Mouse (Mus musculus): ENCODE results near the gene Trp53bp1. TPM values are rescaled to one million over a fixed set of nuclear protein-coding genes. Genes with fewer than 3 reads are reported as not detected.

Gene Trp53bp1
- polyA plus RNA-seq, 1 experiment: 61.5 TPM

DNA sequence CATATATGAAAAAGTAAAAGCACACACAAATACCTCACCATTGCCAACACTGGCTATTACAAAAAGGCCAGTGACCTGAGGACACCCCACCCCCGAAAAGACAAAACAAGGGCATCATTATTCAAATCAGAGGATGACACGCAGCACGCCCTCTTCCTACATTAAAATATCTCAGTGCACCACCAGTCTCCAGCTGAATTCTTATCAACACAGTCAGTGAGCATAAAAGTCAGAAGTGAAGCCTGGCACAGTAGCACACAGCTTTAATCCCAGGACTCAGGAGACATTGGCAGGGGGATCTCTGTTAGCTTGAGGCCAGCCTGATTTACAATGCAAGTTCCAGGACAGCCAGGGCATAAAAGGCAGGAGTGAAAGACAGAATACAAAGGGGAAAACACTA lies 64.7 kb downstream of the Trp53bp1 start:
- no peaks in the 10 kb centered on the region for H3K4me1 ChIP-seq (ENCODE audit: control insufficient read depth, insufficient read depth, low read length)
- TF ChIP-seq CTCF (IDR thresholded peaks at IDR 0.05; ENCODE audit: borderline replicate concordance, insufficient read depth, low read length): no peak
- no peak for TF ChIP-seq POLR2A (IDR thresholded peaks at IDR 0.05; ENCODE audit: low read depth, low read length)
- H3K4me3 ChIP-seq (ENCODE audit: insufficient read depth, low read length): no peak overlapping the region
- H3K27ac ChIP-seq (ENCODE audit: insufficient read depth, low read length): no peak overlapping the region

DNA sequence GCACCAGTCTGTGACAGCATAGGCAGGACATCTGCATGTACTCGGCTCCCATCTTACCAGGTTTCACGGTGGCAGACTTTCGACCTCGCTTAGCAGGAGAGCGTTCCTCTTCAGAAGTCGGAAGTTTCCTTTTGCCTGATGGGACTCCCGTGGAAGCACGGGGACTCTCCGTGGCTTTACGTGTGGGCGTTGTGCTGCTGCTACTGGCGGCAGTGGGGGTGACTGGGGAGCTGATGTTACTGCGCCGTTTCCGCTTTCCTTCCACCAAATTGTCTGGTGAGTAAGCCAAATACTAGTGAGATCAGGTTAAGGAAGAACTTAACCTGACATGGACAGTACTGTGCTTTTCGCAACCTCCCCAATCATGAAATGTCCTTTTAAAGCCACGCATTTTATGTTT lies 66.9 kb downstream of the Trp53bp1 start:
- no peaks in the 10 kb centered on the region for H3K4me1 ChIP-seq (ENCODE audit: control insufficient read depth, insufficient read depth, low read length)
- H3K27ac ChIP-seq (ENCODE audit: insufficient read depth, low read length): no peak overlapping the region
- TF ChIP-seq POLR2A (IDR thresholded peaks at IDR 0.05; ENCODE audit: low read depth, low read length) (no peak), CTCF (IDR thresholded peaks at IDR 0.05; ENCODE audit: borderline replicate concordance, insufficient read depth, low read length) (no peak)
- no peak overlapping the region for H3K4me3 ChIP-seq (ENCODE audit: insufficient read depth, low read length)

DNA sequence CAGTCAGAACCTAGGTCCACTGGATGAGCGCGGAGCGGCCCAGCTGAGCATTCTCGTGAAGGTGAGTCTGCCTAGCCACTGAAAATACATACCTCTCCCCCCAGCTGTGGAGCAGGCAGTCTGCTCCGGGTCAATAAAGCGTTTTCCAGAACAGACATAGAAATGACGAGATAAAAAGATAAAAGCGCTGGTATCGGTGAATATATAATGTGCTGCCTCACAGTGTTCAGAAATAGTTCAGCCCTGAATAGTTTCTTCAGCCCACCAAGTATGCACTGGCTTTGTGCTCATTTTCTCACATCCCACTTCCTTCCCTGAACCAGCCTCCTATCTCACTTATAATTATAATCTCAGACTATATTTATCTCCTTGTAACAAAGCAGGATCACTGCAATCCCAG lies 75.7 kb downstream of the Trp53bp1 start:
- no peak overlapping the region for H3K4me3 ChIP-seq (ENCODE audit: insufficient read depth, low read length)
- TF ChIP-seq POLR2A (IDR thresholded peaks at IDR 0.05; ENCODE audit: low read depth, low read length) (no peak), CTCF (IDR thresholded peaks at IDR 0.05; ENCODE audit: borderline replicate concordance, insufficient read depth, low read length) (no peak)
- no peak overlapping the region for H3K27ac ChIP-seq (ENCODE audit: insufficient read depth, low read length)
- H3K4me1 ChIP-seq (ENCODE audit: control insufficient read depth, insufficient read depth, low read length): no peaks in the 10 kb centered on the region

- Histone ChIP-seq H3K4me1 (ENCODE audit: control insufficient read depth, insufficient read depth, low read length) (no peaks in the 10 kb centered on the region), H3K4me3 (ENCODE audit: insufficient read depth, low read length) (no peak overlapping the region), H3K27ac (ENCODE audit: insufficient read depth, low read length) (no peak overlapping the region)
- TF ChIP-seq POLR2A (IDR thresholded peaks at IDR 0.05; ENCODE audit: low read depth, low read length) (no peak), CTCF (IDR thresholded peaks at IDR 0.05; ENCODE audit: borderline replicate concordance, insufficient read depth, low read length) (no peak)
Measured at GRCm38 (mm10) chr2:121188530-121188929, 82.7 kb downstream of the Trp53bp1 start.

DNA sequence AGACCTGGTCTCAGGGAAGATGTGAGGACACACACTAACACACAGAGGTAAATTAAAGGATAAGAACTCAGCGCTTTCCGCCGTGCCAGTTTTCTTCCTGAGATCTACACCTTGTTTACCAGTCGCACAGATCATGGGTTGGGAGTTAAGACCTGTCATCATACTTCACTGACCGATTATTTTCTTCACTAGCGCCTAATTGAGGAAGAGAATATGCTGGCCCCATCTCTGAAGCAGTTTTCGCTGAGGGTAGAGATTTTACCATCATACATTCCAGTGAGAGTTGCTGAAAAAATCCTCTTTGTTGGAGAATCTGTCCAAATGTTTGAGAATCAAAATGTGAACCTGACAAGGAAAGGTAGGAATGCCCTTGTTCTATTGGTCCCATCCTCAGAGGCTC lies 87.1 kb downstream of the Trp53bp1 start:
- Histone ChIP-seq H3K27ac (ENCODE audit: insufficient read depth, low read length) (no peak overlapping the region), H3K4me3 (ENCODE audit: insufficient read depth, low read length) (no peak overlapping the region), H3K4me1 (ENCODE audit: control insufficient read depth, insufficient read depth, low read length) (no peaks in the 10 kb centered on the region)
- no peak for TF ChIP-seq POLR2A (IDR thresholded peaks at IDR 0.05; ENCODE audit: low read depth, low read length)
- TF ChIP-seq CTCF (IDR thresholded peaks at IDR 0.05; ENCODE audit: borderline replicate concordance, insufficient read depth, low read length): no peak

DNA sequence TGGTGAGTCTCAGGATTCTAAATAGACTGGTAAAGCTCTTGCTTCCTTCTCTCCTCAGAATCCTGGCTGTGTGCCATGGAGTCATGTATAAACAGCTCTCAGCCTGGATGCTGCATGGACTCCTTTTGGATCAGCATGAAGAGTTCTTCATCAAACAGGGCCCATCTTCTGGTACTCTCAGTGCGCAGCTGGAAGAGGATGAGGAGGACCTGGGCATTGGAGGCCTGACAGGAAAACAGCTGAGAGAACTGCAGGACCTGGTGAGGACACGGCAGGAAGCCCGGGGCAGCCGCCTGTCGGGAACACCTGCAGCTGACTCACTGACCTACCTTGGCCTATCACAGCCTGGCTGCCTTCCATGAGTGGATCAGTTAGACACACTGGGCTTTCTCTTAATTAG lies 87.8 kb downstream of the Trp53bp1 start:
- Histone ChIP-seq H3K4me1 (ENCODE audit: control insufficient read depth, insufficient read depth, low read length) (no peaks in the 10 kb centered on the region), H3K27ac (ENCODE audit: insufficient read depth, low read length) (no peak overlapping the region), H3K4me3 (ENCODE audit: insufficient read depth, low read length) (no peak overlapping the region)
- TF ChIP-seq CTCF (IDR thresholded peaks at IDR 0.05; ENCODE audit: borderline replicate concordance, insufficient read depth, low read length) (no peak), POLR2A (IDR thresholded peaks at IDR 0.05; ENCODE audit: low read depth, low read length) (no peak)

DNA sequence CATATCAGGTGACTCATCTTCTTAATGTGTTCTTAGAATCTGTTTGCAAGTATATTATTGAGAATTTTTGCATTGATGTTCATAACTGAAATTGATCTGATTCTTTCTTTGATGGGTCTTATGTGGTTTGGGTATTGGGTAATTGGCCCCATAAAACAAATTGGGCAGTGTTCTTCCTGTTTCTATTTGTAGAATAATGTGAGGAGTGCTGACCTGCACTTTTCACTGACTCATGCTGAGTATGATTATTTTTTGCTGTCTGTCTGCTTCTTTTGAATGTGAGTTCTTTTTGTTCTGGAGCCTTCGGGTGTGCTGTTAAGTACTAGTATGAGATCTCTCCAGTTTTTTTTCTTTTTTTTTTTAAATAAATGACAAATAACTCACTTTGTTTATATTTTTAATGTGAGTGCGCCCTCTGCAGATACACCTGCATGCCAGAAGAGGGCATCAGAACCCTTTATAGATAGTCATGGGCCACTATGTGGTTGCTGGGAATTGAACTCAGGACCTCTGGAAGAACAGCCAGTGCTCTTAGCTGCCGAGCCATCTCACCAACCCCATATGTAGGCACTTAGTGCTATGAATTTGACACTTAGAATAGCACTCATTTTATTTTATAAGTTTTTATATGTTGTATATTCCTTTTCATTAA lies 92.3 kb downstream of the Trp53bp1 start:
- H3K27ac ChIP-seq (ENCODE audit: insufficient read depth, low read length): no peak overlapping the region
- no peaks in the 10 kb centered on the region for H3K4me1 ChIP-seq (ENCODE audit: control insufficient read depth, insufficient read depth, low read length)
- no peak for TF ChIP-seq CTCF (IDR thresholded peaks at IDR 0.05; ENCODE audit: borderline replicate concordance, insufficient read depth, low read length)
- no peak for TF ChIP-seq POLR2A (IDR thresholded peaks at IDR 0.05; ENCODE audit: low read depth, low read length)
- no peak overlapping the region for H3K4me3 ChIP-seq (ENCODE audit: insufficient read depth, low read length)

DNA sequence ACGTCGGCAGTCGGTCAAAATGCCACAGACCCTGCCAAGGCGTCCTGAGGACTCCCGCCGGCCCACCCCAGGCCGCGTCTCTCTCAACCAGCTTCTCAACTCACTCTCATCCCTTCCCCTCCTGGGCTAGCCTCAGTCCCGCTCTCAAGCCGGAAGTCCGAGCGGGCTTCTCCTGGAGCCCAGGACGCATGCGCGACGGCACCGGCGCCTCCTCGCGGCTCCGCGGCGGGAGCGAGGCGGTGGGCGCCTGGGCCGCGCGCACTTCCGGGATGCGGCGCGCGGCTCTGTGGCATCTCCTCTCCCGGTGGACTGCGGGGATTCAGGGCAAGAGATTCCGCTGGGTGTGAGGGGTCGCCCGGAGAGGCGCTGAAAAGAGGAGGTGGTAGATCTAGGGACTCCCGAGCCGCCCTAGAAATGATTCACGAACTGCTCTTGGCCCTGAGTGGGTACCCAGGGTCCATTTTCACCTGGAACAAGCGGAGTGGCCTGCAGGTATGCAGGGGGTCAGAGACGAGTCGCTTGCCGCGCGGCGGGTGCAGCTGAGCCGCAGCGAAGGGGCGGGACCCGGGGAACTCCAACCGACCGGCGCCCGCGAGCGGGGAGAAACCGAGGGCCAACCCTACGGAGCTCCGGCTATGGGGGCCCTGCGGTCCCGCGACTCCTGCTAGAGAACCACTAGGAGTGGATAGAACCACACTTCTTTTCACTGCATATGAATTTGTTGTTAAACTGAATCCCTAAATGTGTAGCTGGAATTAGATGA lies 100.0 kb downstream of the Trp53bp1 start, which contains the start of gene Zscan29:
TSS of gene Zscan29 (minus strand) at position 146 of the 763 bp plus-strand sequence.
- H3K4me1 ChIP-seq (ENCODE audit: control insufficient read depth, insufficient read depth, low read length): no peaks in the 10 kb centered on the region; the same call in 1 of the 2 replicates
- H3K4me3 ChIP-seq (ENCODE audit: insufficient read depth, low read length): peak within 1 kb of the TSS; percentile 89
- H3K27ac ChIP-seq (ENCODE audit: insufficient read depth, low read length): peak within 1 kb of the TSS; percentile 74
- TF ChIP-seq POLR2A (IDR thresholded peaks at IDR 0.05; ENCODE audit: low read depth, low read length): peak; percentile 92
- TF ChIP-seq CTCF (IDR thresholded peaks at IDR 0.05; ENCODE audit: borderline replicate concordance, insufficient read depth, low read length): 0 out of 2 replicates have a peak, but pooled peaks have one; percentile 2

DNA sequence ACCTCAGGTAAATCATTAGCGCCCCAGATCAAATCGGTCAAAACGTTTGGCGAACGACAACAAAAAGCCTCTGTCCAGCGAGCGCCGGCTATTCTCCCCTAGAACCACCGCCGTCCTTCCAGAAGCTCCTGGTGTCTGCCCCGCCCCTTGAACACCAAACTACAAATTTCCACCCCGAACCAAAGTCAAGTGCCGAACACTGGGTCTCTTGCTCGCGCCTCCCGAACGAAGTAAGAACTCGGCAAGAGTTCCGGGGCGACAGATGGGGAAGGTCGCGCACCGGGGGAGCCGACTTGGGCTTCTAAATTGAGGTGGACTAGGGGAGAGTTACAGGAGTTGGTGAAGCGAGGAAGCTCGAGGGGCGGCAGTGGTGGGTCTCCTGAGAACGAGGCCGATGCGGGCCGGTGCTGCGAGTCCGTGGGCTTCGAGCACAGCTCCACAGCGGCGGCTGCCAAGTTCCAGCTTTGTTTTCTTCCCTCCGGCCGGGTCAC lies 100.7 kb downstream of the Trp53bp1 start, which contains the start of gene Tubgcp4:
TSS of gene Tubgcp4 (plus strand) at position 174 of the 491 bp plus-strand sequence.
- no peaks in the 10 kb centered on the region; the same call in 1 of the 2 replicates for H3K4me1 ChIP-seq (ENCODE audit: control insufficient read depth, insufficient read depth, low read length)
- H3K4me3 ChIP-seq (ENCODE audit: insufficient read depth, low read length): peak within 1 kb of the TSS; percentile 89
- peak within 1 kb of the TSS; percentile 74 for H3K27ac ChIP-seq (ENCODE audit: insufficient read depth, low read length)
- no peak for TF ChIP-seq CTCF (IDR thresholded peaks at IDR 0.05; ENCODE audit: borderline replicate concordance, insufficient read depth, low read length)
- TF ChIP-seq POLR2A (IDR thresholded peaks at IDR 0.05; ENCODE audit: low read depth, low read length): no peak; the same call in 1 of the 2 replicates

DNA sequence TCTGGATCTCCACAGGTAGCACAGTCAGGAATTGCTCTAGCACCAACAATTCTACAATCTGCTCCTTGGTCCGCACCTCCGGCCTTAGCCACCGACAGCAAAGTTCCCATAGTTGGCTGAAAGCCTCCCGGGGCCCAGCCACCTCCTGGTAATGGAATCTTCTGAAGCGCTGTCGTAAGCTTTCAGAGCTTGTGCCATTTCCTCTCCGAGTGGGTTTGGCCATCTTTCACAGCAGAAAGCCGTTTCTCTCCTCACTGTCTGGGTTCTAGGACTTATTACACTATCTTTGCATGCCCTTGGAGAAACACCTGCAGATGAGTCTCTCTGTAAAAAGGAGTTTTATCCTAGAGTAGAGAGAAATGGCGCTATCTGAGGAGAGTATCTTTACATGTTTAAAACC lies 101.3 kb downstream of the Trp53bp1 start:
- Histone ChIP-seq H3K4me1 (ENCODE audit: control insufficient read depth, insufficient read depth, low read length) (no peaks in the 10 kb centered on the region; the same call in 1 of the 2 replicates), H3K4me3 (ENCODE audit: insufficient read depth, low read length) (peak overlapping the region; percentile 89), H3K27ac (ENCODE audit: insufficient read depth, low read length) (peak overlapping the region; percentile 74)
- TF ChIP-seq CTCF (IDR thresholded peaks at IDR 0.05; ENCODE audit: borderline replicate concordance, insufficient read depth, low read length): no peak
- no peak for TF ChIP-seq POLR2A (IDR thresholded peaks at IDR 0.05; ENCODE audit: low read depth, low read length)
